Mouse (Mus musculus) spleen, embryonic (tissue): ENCODE measurements around the gene Toporsl.

ENCODE experiments used
- CTCF ChIA-PET: fragments of 350-600 bp; sonication (Branson Sonifier 250); formaldehyde crosslinking; loops from one replicate; lab custom pipeline; 2022; lab: Charles Lee

The Toporsl gene

GRCm38 (mm10) chr4:52595927-52596326 is at the start of gene Toporsl:
Gene Toporsl, plus strand, starts transcription at chr4:52596274.
- CTCF ChIA-PET: no interaction called here

GRCm38 (mm10) chr4:52557672-52558071 is 38.4 kb upstream of the Toporsl start:
- CTCF ChIA-PET: no interaction called here

- CTCF ChIA-PET: no interaction called here
Observed at GRCm38 (mm10) chr4:52558080-52558479, 38.0 kb upstream of the Toporsl start.

GRCm38 (mm10) chr4:52563859-52564258 is 32.2 kb upstream of the Toporsl start:
- CTCF ChIA-PET: no interaction called here

GRCm38 (mm10) chr4:52586194-52586734 is 9.8 kb upstream of the Toporsl start:
- CTCF ChIA-PET: no interaction called here

- CTCF ChIA-PET: no interaction called here
Observed at GRCm38 (mm10) chr4:52593821-52594356, 2.2 kb upstream of the Toporsl start.

GRCm38 (mm10) chr4:52594632-52595031 is 1.4 kb upstream of the Toporsl start:
- CTCF ChIA-PET: no interaction called here

GRCm38 (mm10) chr4:52598180-52598881 is 2.3 kb downstream of the Toporsl start:
- CTCF ChIA-PET: no interaction called here

- CTCF ChIA-PET: no interaction called here
Observed at GRCm38 (mm10) chr4:52606923-52607322, 10.8 kb downstream of the Toporsl start.

GRCm38 (mm10) chr4:52634986-52635385 is 38.9 kb downstream of the Toporsl start:
- CTCF ChIA-PET: no interaction called here

GRCm38 (mm10) chr4:52647791-52648190 is 51.7 kb downstream of the Toporsl start:
- CTCF ChIA-PET: no interaction called here

GRCm38 (mm10) chr4:52659701-52660100 is 63.6 kb downstream of the Toporsl start:
- CTCF ChIA-PET: no interaction called here

GRCm38 (mm10) chr4:52660701-52661117 is 64.6 kb downstream of the Toporsl start:
- CTCF ChIA-PET: no interaction called here

- CTCF ChIA-PET: no interaction called here
Observed at GRCm38 (mm10) chr4:52661311-52661710, 65.2 kb downstream of the Toporsl start.
